Mouse (Mus musculus) frontal cortex, postnatal 36 days (tissue): Measurements from ENCODE around the gene C8a.
A peak's percentile ranks its signal among the peaks of the same experiment; 100 is the strongest.

ENCODE experiments used
- DNase-seq, 2 experiments: peaks; one replicate each; pipeline ENCODE4 v3.0.0; 2022; ENCODE audit warnings: low spot score in 2 of 2

C8a gene

GRCm38 (mm10) chr4:104842204-104842603, 34.0 kb downstream of the C8a start:
- DNase-seq: no peak

GRCm38 (mm10) chr4:104838342-104838741, 37.9 kb downstream of the C8a start:
- DNase-seq: no peak

GRCm38 (mm10) chr4:104835096-104835495, 41.1 kb downstream of the C8a start:
- DNase-seq: no peak

- DNase-seq: peak; percentile 19 to 28
These were observed 47.3 kb downstream of the C8a start for GRCm38 (mm10) chr4:104828939-104829338.

- no peak for DNase-seq
These were observed 51.7 kb downstream of the C8a start for GRCm38 (mm10) chr4:104824381-104825077.

- DNase-seq: no peak
These were observed 52.5 kb downstream of the C8a start for GRCm38 (mm10) chr4:104823597-104824101.

- DNase-seq: no peak
These were observed 56.3 kb downstream of the C8a start for GRCm38 (mm10) chr4:104819891-104820290.

- DNase-seq: no peak
These were observed 57.2 kb downstream of the C8a start for GRCm38 (mm10) chr4:104818986-104819385.

- no peak for DNase-seq
These were observed 58.7 kb downstream of the C8a start for GRCm38 (mm10) chr4:104817509-104817908.

GRCm38 (mm10) chr4:104816519-104817232, 59.5 kb downstream of the C8a start:
- DNase-seq: no peak

GRCm38 (mm10) chr4:104813617-104814016, 62.6 kb downstream of the C8a start:
- DNase-seq: no peak

GRCm38 (mm10) chr4:104810710-104811286, 65.4 kb downstream of the C8a start:
- DNase-seq: no peak

- no peak for DNase-seq
These were observed 70.6 kb downstream of the C8a start for GRCm38 (mm10) chr4:104805414-104806257.

GRCm38 (mm10) chr4:104804100-104804499, 72.1 kb downstream of the C8a start:
- no peak for DNase-seq

- DNase-seq: no peak
These were observed 74.6 kb downstream of the C8a start for GRCm38 (mm10) chr4:104801625-104802024.

- no peak for DNase-seq
These were observed 77.2 kb downstream of the C8a start for GRCm38 (mm10) chr4:104798951-104799350.

- no peak for DNase-seq
These were observed 84.1 kb downstream of the C8a start for GRCm38 (mm10) chr4:104792111-104792510.

- no peak for DNase-seq
These were observed 93.9 kb downstream of the C8a start for GRCm38 (mm10) chr4:104782346-104782745.

- DNase-seq: no peak
These were observed 94.8 kb downstream of the C8a start for GRCm38 (mm10) chr4:104781441-104781840.

- DNase-seq: no peak
These were observed 96.7 kb downstream of the C8a start for GRCm38 (mm10) chr4:104779460-104779859.

- no peak for DNase-seq
These were observed 100.6 kb downstream of the C8a start for GRCm38 (mm10) chr4:104775601-104776000.

GRCm38 (mm10) chr4:104770331-104770730, 105.9 kb downstream of the C8a start:
- no peak for DNase-seq
